Mouse (Mus musculus) adrenal gland, adult 8-10 months (tissue): ENCODE results near the gene Usp29. TPM values are rescaled to one million over a fixed set of nuclear protein-coding genes. Genes with fewer than 3 reads are reported as not detected.

Experiments
- DNase-seq: peaks from one replicate; pipeline ENCODE4 v3.0.0; 2022
- total RNA-seq, 4 experiments: library from RNA; stranded (reverse); gene quantifications; 2 replicates each; pipeline ENCODE4 v1.2.4; 2022

Usp29 gene
- total RNA-seq, result 1 to 10 TPM; 1.6 to 2.0 (median 1.8) TPM

- DNase-seq, result peak; percentile 70
These were observed at the start of gene Usp29, which contains the start of gene Peg3 for GRCm38 (mm10) chr7:6730241-6730640. TSS of gene Usp29 (plus strand) at chr7:6730578. TSS of gene Peg3 (minus strand) at chr7:6730431.

- peak; percentile 78 for DNase-seq
These were observed 44.9 kb upstream of the Usp29 start for GRCm38 (mm10) chr7:6685511-6685910.

- DNase-seq, result peak; percentile 73
These were observed 33.9 kb upstream of the Usp29 start, which contains the start of gene Zim1 for GRCm38 (mm10) chr7:6696241-6697045. TSS of gene Zim1 (minus strand) at chr7:6696450.

- DNase-seq, result no peak
These were observed 31.1 kb upstream of the Usp29 start for GRCm38 (mm10) chr7:6699230-6699629.

- no peak for DNase-seq
These were observed 22.9 kb upstream of the Usp29 start for GRCm38 (mm10) chr7:6707416-6708015.

GRCm38 (mm10) chr7:6708451-6709180 is 21.8 kb upstream of the Usp29 start:
- DNase-seq, result no peak

- no peak for DNase-seq
These were observed 21.0 kb upstream of the Usp29 start for GRCm38 (mm10) chr7:6709396-6709795.

GRCm38 (mm10) chr7:6727351-6728121 is 2.8 kb upstream of the Usp29 start:
- DNase-seq, result peak; percentile 87

GRCm38 (mm10) chr7:6728263-6728931 is 2.0 kb upstream of the Usp29 start:
- peak; percentile 93 for DNase-seq

- peak; percentile 94 for DNase-seq
These were observed 1.1 kb upstream of the Usp29 start for GRCm38 (mm10) chr7:6729061-6729817.

GRCm38 (mm10) chr7:6730801-6731200 is 423 bp downstream of the Usp29 start:
- DNase-seq, result no peak

GRCm38 (mm10) chr7:6731373-6731772 is 995 bp downstream of the Usp29 start:
- DNase-seq, result no peak

- no peak for DNase-seq
These were observed 1.6 kb downstream of the Usp29 start for GRCm38 (mm10) chr7:6731930-6732329.

GRCm38 (mm10) chr7:6736060-6736459 is 5.7 kb downstream of the Usp29 start:
- DNase-seq, result no peak

- no peak for DNase-seq
These were observed 14.0 kb downstream of the Usp29 start for GRCm38 (mm10) chr7:6744281-6744904.

- no peak for DNase-seq
These were observed 18.8 kb downstream of the Usp29 start for GRCm38 (mm10) chr7:6749196-6749595.

GRCm38 (mm10) chr7:6753440-6753839 is 23.1 kb downstream of the Usp29 start:
- DNase-seq, result no peak

- DNase-seq, result no peak
These were observed 26.5 kb downstream of the Usp29 start for GRCm38 (mm10) chr7:6756777-6757291.

- DNase-seq, result no peak
These were observed 29.3 kb downstream of the Usp29 start for GRCm38 (mm10) chr7:6759698-6760097.

- no peak for DNase-seq
These were observed 29.8 kb downstream of the Usp29 start for GRCm38 (mm10) chr7:6760170-6760569.
